Comparison of ENCODE assay signal across 8 mouse cellular contexts in the genomic region with DNA sequence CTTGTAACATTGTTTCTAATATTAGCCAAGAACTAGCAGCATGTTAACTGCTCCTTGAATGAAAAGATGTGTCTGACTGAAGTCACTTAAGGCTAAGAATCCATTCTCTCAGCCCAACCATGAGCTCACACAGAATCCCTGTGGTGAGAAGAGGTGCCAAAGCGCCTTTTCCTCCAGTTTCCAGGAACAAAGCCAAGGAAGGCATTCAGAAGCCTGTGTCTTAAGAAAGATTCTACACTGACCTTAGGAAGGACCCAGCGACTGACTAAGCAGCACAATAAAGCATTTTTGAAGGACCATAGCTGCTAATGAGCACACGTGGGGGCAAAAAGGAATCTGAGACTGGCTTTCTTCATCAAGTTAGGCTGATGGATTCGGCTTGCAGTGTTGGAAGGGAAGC. TPM values are rescaled to one million over a fixed set of nuclear protein-coding genes. Genes with fewer than 3 reads are reported as not detected.
A peak's percentile ranks its signal among the peaks of the same experiment; 100 is the strongest.
DNase-seq lines count a peak whose midpoint lies in the region; ATAC-seq and TF ChIP-seq lines count a peak whose summit lies in the region.

No protein-coding gene starts in this region.

- no peak overlapping the region for H3K4me2 ChIP-seq in lung, embryonic 15.5 days

- peak; percentile 44 for DNase-seq in adrenal gland, postnatal 14 days
- DNase-seq in adrenal gland, postnatal 4 days (ENCODE audit: low spot score in 2 of 2): no peak
- DNase-seq in left cerebral cortex, adult 2 months (ENCODE audit: extremely low spot score in 1 of 2, low spot score in 2 of 2): no peak
- no peak for DNase-seq in left cerebral cortex, adult 8-10 months (ENCODE audit: low spot score in 2 of 2)
- peak; percentile 71 for DNase-seq in fibroblast of lung, adult 2 months (ENCODE audit: low read depth)
- DNase-seq in midbrain, embryonic 10.5 days (ENCODE audit: low spot score): no peak

- TF ChIP-seq CTCF in left cerebral cortex, adult 2 months (IDR thresholded peaks at IDR 0.05): no peak

- no peaks in the 10 kb centered on the region for H3K9me3 ChIP-seq in lung, embryonic 15.5 days
- no peaks in the 10 kb centered on the region for H3K9me3 ChIP-seq in midbrain, embryonic 10.5 days (replicated peaks)

- ATAC-seq in lung, embryonic 15.5 days (ENCODE audit: borderline replicate concordance, extremely low read depth, low FRiP score, low TSS enrichment): no peak
- no peak for ATAC-seq in megakaryocyte, adult 5-6 weeks (ENCODE audit: poor library complexity, severe bottlenecking)

- WGBS in lung, embryonic 15.5 days: 54% methylated on average over 4 of the region's 4 CpGs
- 46% methylated on average over 4 of the region's 4 CpGs for WGBS in midbrain, embryonic 10.5 days

- H3K27me3 ChIP-seq in lung, embryonic 15.5 days: no peaks in the 10 kb centered on the region
- H3K27me3 ChIP-seq in midbrain, embryonic 10.5 days (ENCODE audit: low read depth, poor library complexity, severe bottlenecking): no peaks in the 10 kb centered on the region

- H3K9ac ChIP-seq in lung, embryonic 15.5 days: no peak overlapping the region

- peaks cover 20% of the 10 kb centered on the region for H3K4me1 ChIP-seq in lung, embryonic 15.5 days
- H3K4me1 ChIP-seq in midbrain, embryonic 10.5 days: peaks cover 27% of the 10 kb centered on the region

- intact Hi-C loops in left cerebral cortex, adult 2 months (cut with DNase I): loop anchor here (5.0 kb wide), 3 partner anchors 76 to 271 kb away; no protein-coding TSS in a partner anchor

- 0 out of 2 replicates have a peak overlapping the region, but pooled peaks have one; percentile 2 for H3K27ac ChIP-seq in left cerebral cortex, adult 2 months
- H3K27ac ChIP-seq in lung, embryonic 15.5 days: 0 out of 2 replicates have a peak overlapping the region, but pooled peaks have one; percentile 15
- H3K27ac ChIP-seq in midbrain, embryonic 10.5 days (replicated peaks): no peak overlapping the region

- H3K36me3 ChIP-seq in lung, embryonic 15.5 days: no peaks in the 10 kb centered on the region
- H3K36me3 ChIP-seq in midbrain, embryonic 10.5 days: peaks cover 5% of the 10 kb centered on the region

- H3K4me3 ChIP-seq in left cerebral cortex, adult 2 months: no peak overlapping the region
- no peak overlapping the region for H3K4me3 ChIP-seq in lung, embryonic 15.5 days
- H3K4me3 ChIP-seq in midbrain, embryonic 10.5 days: no peak overlapping the region

RNA-seq across cellular contexts. Expression of a gene that starts 1.0 kb away (rescaled TPM):
- total RNA-seq in adrenal gland, postnatal 14 days (2021): 18.1 and 19.6 TPM in 2 replicates
- total RNA-seq in adrenal gland, postnatal 4 days (2021): 10 to 100 TPM; 33.2 to 34.3 TPM
- total RNA-seq in left cerebral cortex, adult 2 months (2021): 10 to 100 TPM; 19.9 to 20.2 TPM
- total RNA-seq in left cerebral cortex, adult 8-10 months (2022): 10 to 100 TPM; 16.8 to 23.7 (median 21.4) TPM
- 18.4 and 21.2 TPM in 2 replicates for polyA plus RNA-seq in lung, embryonic 15.5 days (2015; fragmentation: Nextera tagmentation; extraction: Ambion mirVana)
- total RNA-seq in megakaryocyte, adult 5-6 weeks (2015): 0.73 and 2.5 TPM in 2 replicates
- total RNA-seq in megakaryocyte, adult 5-6 weeks (2017): 1.7 and 1.9 TPM in 2 replicates
- polyA plus RNA-seq in midbrain, embryonic 10.5 days (2016; fragmentation: Nextera tagmentation; extraction: Ambion mirVana): 28.6 and 29.6 TPM in 2 replicates

Comparison
In these comparisons a context has a peak if more than half of its experiments do, and no peak if none do; other contexts are left out.
1. DNase-seq: peak in adrenal gland, postnatal 14 days (single experiment) and fibroblast of lung, adult 2 months (single experiment); none in adrenal gland, postnatal 4 days (0 of 2), left cerebral cortex, adult 2 months (0 of 2), left cerebral cortex, adult 8-10 months (0 of 2) and midbrain, embryonic 10.5 days (single experiment).